Mouse (Mus musculus): Measurements from ENCODE around the gene Fcrlb.

GRCm38 (mm10) chr1:170871961-170872360 is 40.8 kb downstream of the Fcrlb start:
- TF ChIP-seq POLR2A (IDR thresholded peaks at IDR 0.05; ENCODE audit: borderline replicate concordance, insufficient read depth, low read length) = no peak
- TF ChIP-seq CTCF (IDR thresholded peaks at IDR 0.05; ENCODE audit: borderline replicate concordance, insufficient read depth, low read depth, low read length) = no peak

All from cerebellum, adult 2 months (tissue).